Mouse (Mus musculus) embryonic facial prominence, embryonic 11.5 days (tissue): ENCODE measurements around the gene Mindy2. TPM values are rescaled to one million over a fixed set of nuclear protein-coding genes. Genes with fewer than 3 reads are reported as not detected.
"Not testable (repeated sequence)": the region's sequence is repeated elsewhere in the genome, so short reads cannot be mapped to it uniquely, and the experiment has no call there.

Source experiments
- ATAC-seq: fragments of 200-750 bp; cut with Nextera tagmentation; replicated peaks from 2 replicates; pipeline ENCODE4 v1.8.0; 2017; ENCODE audit warnings: low read depth; ENCODE audit not compliant: insufficient number of reproducible peaks, low FRiP score, low TSS enrichment
- DNase-seq: peaks from one replicate; pipeline ENCODE4 v3.0.0-alpha.2; 2015; ENCODE audit warnings: low spot score
- H3K27ac ChIP-seq: fragments of 300-500 bp; sonication (generic); replicated peaks from 2 replicates; pipeline ENCODE4 v1.5.1; 2014; ENCODE audit warnings: mild to moderate bottlenecking, low read depth, low read length, control low read depth
- H3K27me3 ChIP-seq: fragments of 300-500 bp; sonication (generic); 2 replicates; pipeline ENCODE4 v1.6.1; 2014; ENCODE audit warnings: mild to moderate bottlenecking, low read length, moderate library complexity, mixed read lengths; ENCODE audit not compliant: control insufficient read depth, insufficient read depth
- H3K36me3 ChIP-seq: fragments of 300-500 bp; sonication (generic); replicated peaks from 2 replicates; pipeline ENCODE4 v1.6.1; 2014; ENCODE audit warnings: low read depth, mild to moderate bottlenecking, low read length, moderate library complexity, mixed read lengths; ENCODE audit not compliant: control insufficient read depth, insufficient read depth
- H3K4me1 ChIP-seq: fragments of 300-500 bp; sonication (generic); 2 replicates; pipeline ENCODE4 v1.6.1; 2014; ENCODE audit warnings: low read length, mixed read lengths; ENCODE audit not compliant: control insufficient read depth, insufficient read depth
- H3K4me2 ChIP-seq: fragments of 300-500 bp; sonication (generic); 2 replicates; pipeline ENCODE4 v1.6.1; 2014; ENCODE audit warnings: low read depth, mild to moderate bottlenecking, control low read depth, low read length, moderate library complexity
- H3K4me3 ChIP-seq: fragments of 300-500 bp; sonication (generic); 2 replicates; pipeline ENCODE4 v1.5.1; 2014; ENCODE audit warnings: low read depth, low read length, control low read depth
- H3K9ac ChIP-seq: fragments of 300-500 bp; sonication (generic); replicated peaks from 2 replicates; pipeline ENCODE4 v1.6.1; 2014; ENCODE audit warnings: mild to moderate bottlenecking, control low read depth, low read length
- H3K9me3 ChIP-seq: fragments of 300-500 bp; sonication (generic); replicated peaks from 2 replicates; pipeline ENCODE4 v1.6.1; 2016; ENCODE audit warnings: mild to moderate bottlenecking, low read length, inconsistent platforms, mixed read lengths; ENCODE audit not compliant: control insufficient read depth
- WGBS: fragments of 180-500 bp; shearing (Covaris S2); extraction: QIAGEN DNeasy Blood & Tissue Kit; methylation state at CpG from one replicate; pipeline ENCODE4 v1.1.7; 2014; 5-methylcytosine and 5-hydroxymethylcytosine counted together
- polyA plus RNA-seq: library from polyadenylated mRNA; unstranded; fragments of >200 nt; fragmentation: Nextera tagmentation; extraction: Ambion mirVana; gene quantifications from 2 replicates; pipeline ENCODE4 v1.2.1, GENCODE M21; 2014

Mindy2 gene
- polyA plus RNA-seq, 1 experiment from 2014 or later: 6.5 TPM

- 95% methylated on average over 5 of the region's 5 CpGs for WGBS
- Histone ChIP-seq H3K27me3 (no peaks in the 10 kb centered on the region), H3K4me3 (no peak overlapping the region), H3K36me3 (peaks cover 4% of the 10 kb centered on the region), H3K9me3 (peaks cover 2% of the 10 kb centered on the region; the same call in 1 of the 2 replicates), H3K27ac (no peak overlapping the region), H3K4me1 (no peaks in the 10 kb centered on the region), H3K9ac (no peak overlapping the region), H3K4me2 (no peak overlapping the region)
- DNase-seq: no peak
- no peak for ATAC-seq
Measured at GRCm38 (mm10) chr9:70556796-70557195, 100.2 kb downstream of the Mindy2 start.

- DNase-seq: no peak
Measured at GRCm38 (mm10) chr9:70555431-70555830, 101.5 kb downstream of the Mindy2 start.

GRCm38 (mm10) chr9:70552233-70552632 is 104.7 kb downstream of the Mindy2 start:
- not testable (repeated sequence) for DNase-seq, H3K4me1 ChIP-seq, H3K9me3 ChIP-seq, H3K27me3 ChIP-seq, H3K4me2 ChIP-seq, H3K4me3 ChIP-seq, H3K36me3 ChIP-seq, ATAC-seq, H3K9ac ChIP-seq, H3K27ac ChIP-seq
- WGBS: 92% methylated on average over 2 of the region's 2 CpGs

More at GRCm38 (mm10) chr9:70555431-70555830, 101.5 kb downstream of the Mindy2 start:
- no peak overlapping the region for H3K9ac ChIP-seq
- peaks cover 4% of the 10 kb centered on the region for H3K36me3 ChIP-seq
- H3K4me3 ChIP-seq: no peak overlapping the region
- no peaks in the 10 kb centered on the region for H3K4me1 ChIP-seq
- peaks cover 2% of the 10 kb centered on the region; the same call in 1 of the 2 replicates for H3K9me3 ChIP-seq
- no peaks in the 10 kb centered on the region for H3K27me3 ChIP-seq
- H3K4me2 ChIP-seq: no peak overlapping the region
- H3K27ac ChIP-seq: no peak overlapping the region
- ATAC-seq: no peak

- Histone ChIP-seq H3K9ac (no peak overlapping the region), H3K27ac (no peak overlapping the region), H3K27me3 (no peaks in the 10 kb centered on the region), H3K4me3 (no peak overlapping the region), H3K4me1 (no peaks in the 10 kb centered on the region), H3K4me2 (no peak overlapping the region), H3K9me3 (peaks cover 2% of the 10 kb centered on the region; the same call in 1 of the 2 replicates), H3K36me3 (peaks cover 4% of the 10 kb centered on the region)
- DNase-seq (no peak), ATAC-seq (no peak)
- WGBS: 90% methylated on average over 1 of the region's 1 CpGs
Measured at GRCm38 (mm10) chr9:70551524-70551923, 105.5 kb downstream of the Mindy2 start.

Other genes with a start within 250 kb of the Mindy2 start
- gene Ccnb2, start 235.6 kb downstream of the Mindy2 start, polyA plus RNA-seq: 235 and 253 TPM in 2 replicates
- 32.9 and 35.2 TPM in 2 replicates for gene Rnf111, start 153.4 kb downstream of the Mindy2 start, polyA plus RNA-seq
- gene Sltm, start 114.4 kb downstream of the Mindy2 start, polyA plus RNA-seq: 52.6 and 61.9 TPM in 2 replicates
- gene Gm10642, start 923 bp downstream of the Mindy2 start, polyA plus RNA-seq: 0.14 and 0.21 TPM in 2 replicates
- gene Adam10, start 21.8 kb upstream of the Mindy2 start, polyA plus RNA-seq: 62.9 and 70.3 TPM in 2 replicates